Mouse (Mus musculus) cerebellum, adult 2 months (tissue): ENCODE measurements around the gene Gpr34.

Source experiments
- CTCF ChIP-seq: fragments of 200-500 bp; IDR thresholded peaks from 2 replicates; pipeline ENCODE4 v1.5.1; 2011; ENCODE audit warnings: low read depth, mild to moderate bottlenecking, control low read depth, low read length, moderate library complexity, borderline replicate concordance; ENCODE audit not compliant: insufficient read depth
- POLR2A ChIP-seq: fragments of 200-500 bp; IDR thresholded peaks from 2 replicates; pipeline ENCODE4 v1.6.1; 2011; ENCODE audit warnings: low read length, control low read depth, borderline replicate concordance; ENCODE audit not compliant: insufficient read depth

DNA sequence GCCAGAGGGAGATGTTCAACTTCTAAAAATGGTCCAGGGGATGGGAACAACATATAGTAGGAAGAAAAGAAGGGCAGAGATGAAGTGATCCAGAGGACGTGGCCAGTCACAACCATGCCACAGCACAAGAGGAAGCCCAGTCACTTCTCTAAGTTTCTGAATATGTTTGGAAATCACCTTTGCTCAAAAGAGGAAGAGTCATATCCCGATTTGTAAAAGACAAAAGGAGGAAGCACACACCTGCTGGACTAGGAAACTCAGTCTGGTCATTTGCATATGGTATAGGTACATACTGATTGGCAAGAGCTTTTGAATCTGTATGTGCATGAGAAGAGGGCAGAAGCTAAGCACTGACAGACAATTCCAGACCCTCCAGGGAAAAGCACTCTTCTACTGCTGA lies 32.5 kb upstream of the Gpr34 start:
- no peak for TF ChIP-seq CTCF
- TF ChIP-seq POLR2A: no peak
